Mouse (Mus musculus) frontal cortex, adult (tissue): Measurements from ENCODE around the gene Tcp10c.
"Not testable (repeated sequence)": the region's sequence is repeated elsewhere in the genome, so short reads cannot be mapped to it uniquely, and the experiment has no call there.

Experiments used
- ATAC-seq: cut with Nextera tagmentation; 2 replicates; pipeline ENCODE4 v1.9.2; 2017; ENCODE audit warnings: mild to moderate bottlenecking, moderate library complexity, mixed read lengths; ENCODE audit not compliant: low TSS enrichment

Tcp10c gene

DNA sequence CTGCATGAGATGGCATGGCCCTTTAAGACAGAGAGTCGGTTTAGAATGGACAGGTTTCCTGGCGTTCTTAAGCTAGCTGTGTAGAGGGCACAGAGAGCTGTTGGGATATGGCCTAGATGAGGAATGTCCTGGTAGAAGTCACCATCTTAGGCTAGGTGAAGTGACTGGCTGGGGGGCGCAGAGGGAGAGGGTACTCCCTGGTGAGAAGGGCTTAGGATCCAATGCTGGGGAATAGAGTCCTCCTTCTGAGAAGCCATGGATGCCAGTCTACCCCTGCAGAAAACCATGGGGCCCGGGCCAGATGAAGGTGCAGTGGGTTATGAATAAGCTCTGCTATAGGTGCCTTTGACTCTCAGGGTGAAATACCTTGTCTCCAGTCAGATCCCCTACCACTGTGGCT is at the start of gene Tcp10c:
Gene Tcp10c (plus strand): TSS at position 52 of the 400 bp plus-strand sequence.
- ATAC-seq: not testable (repeated sequence)

DNA sequence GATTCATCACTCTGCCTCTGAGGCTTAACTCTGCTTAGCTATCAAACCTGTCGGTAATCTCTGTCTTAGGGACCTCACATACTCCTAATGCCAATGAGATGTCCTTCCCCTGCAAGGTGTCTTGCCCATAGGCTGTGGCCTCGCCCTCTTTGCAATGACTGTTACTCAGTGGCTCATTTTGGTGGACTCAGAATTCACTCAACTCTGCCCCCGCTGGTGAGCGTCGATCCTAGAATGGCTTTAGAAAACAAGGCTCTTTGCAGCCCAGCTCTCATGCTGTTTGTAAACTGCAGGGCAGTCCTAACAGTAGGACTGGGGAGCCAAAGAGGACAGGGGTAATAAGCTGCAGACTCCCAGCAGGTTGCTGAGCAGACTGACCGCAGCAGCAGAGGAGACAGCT is 46.5 kb upstream of the Tcp10c start:
- ATAC-seq: not testable (repeated sequence)

DNA sequence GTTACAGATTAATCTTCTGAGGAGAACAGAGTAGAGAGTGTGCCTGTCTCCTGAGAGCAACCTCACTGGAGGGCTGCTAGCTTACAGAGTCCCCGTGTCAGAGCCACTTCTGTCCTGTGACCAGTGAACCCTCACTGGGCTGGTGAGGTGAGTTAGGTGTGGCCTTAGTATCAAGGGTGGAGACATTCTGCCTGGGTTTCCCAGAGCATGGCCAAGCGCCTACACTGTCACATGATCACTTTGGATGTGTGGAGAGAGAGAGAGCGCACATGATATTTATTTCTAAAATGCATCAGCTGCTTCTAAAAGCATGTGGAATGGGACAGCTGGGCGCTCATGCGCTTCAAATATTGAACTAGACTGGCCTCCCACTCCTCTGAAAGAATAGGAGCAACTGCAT is 46.0 kb upstream of the Tcp10c start:
- not testable (repeated sequence) for ATAC-seq

- not testable (repeated sequence) for ATAC-seq
Observed at GRCm38 (mm10) chr17:13308746-13309145, 45.6 kb upstream of the Tcp10c start.

- ATAC-seq: not testable (repeated sequence)
Observed at GRCm38 (mm10) chr17:13309182-13309631, 45.2 kb upstream of the Tcp10c start.

GRCm38 (mm10) chr17:13329967-13330366 is 24.4 kb upstream of the Tcp10c start:
- not testable (repeated sequence) for ATAC-seq

DNA sequence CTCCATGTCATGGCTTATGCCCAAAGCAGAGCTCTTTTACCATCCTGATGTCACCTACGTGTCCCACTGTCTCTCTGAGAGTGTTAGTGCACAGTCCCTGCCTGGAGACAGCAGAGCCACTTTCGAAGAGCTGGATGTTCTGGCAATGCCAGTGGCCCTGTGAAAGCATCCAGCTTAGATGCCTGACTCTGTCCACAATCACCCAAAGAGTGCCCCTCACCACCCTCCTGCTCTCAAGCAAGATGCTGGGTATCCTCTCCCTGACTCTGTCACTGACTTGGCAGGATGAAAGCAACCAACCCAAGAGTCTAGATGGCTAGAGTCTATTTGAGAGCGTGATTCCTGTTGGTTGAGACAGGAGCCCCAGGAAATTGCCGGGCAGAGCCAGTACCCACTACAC is 23.2 kb upstream of the Tcp10c start:
- ATAC-seq: not testable (repeated sequence)

DNA sequence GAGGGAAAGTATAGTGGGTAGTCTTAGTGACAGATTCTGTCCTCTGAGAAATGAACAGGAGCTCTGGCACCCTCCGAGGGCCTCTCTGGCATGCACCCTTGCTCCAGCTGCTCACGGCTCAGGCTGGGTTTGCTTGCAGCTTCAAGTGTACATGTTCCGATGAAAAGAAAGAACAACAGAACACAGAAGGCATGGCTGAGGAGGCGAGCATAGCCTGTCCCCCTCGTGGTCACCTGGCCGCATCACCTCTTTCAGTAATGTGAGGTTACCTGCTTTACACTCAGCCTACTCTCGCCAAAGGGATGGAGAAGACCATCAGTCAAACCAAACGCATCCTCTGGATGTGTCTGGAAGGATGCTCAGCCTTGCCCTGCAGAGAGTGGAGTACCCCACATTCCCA is 21.9 kb upstream of the Tcp10c start:
- not testable (repeated sequence) for ATAC-seq

GRCm38 (mm10) chr17:13336979-13337749 is 17.2 kb upstream of the Tcp10c start:
- peak; percentile 93 for ATAC-seq

- ATAC-seq: not testable (repeated sequence)
Observed at GRCm38 (mm10) chr17:13337931-13338330, 16.4 kb upstream of the Tcp10c start.

- ATAC-seq: not testable (repeated sequence)
Observed at GRCm38 (mm10) chr17:13340071-13340470, 14.3 kb upstream of the Tcp10c start.

DNA sequence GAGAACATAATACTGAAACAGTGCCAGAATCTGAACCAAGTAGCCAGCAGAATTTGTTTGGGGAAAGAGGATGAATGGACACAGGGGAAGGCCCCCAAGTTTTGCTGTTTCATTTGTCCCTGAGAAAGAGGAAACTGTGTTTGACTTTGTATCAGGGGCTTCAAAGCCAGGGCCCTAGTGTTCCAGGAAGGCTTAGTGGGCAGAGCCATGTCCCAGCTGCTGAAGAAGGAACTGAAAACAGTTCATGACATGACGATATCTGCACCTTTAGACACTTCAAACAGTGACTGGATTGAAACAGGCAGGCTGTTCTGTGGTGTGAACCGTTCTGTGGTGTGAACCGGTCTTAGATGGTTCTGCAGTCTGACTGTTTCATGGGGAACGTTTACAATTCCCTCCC is 8.4 kb upstream of the Tcp10c start:
- ATAC-seq: not testable (repeated sequence)

DNA sequence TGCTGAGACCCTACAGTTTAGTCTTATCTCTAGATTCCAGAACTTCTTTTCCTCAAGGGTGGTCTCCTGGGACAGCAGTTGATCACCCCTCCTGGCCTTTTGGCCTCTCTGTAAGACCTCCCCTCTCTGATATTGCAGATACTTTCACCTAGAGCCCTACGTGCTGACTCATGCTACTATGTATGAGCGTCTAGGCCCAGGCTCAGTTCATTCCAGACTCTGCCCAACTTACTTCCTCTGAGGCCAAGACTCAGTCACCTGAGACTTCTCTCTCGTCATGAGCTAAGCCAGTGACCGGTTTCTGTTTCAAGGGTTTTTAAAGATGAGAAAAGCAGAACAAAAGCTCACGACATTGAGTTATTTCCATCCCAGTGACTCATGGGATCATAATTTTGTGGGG is 4.8 kb upstream of the Tcp10c start:
- not testable (repeated sequence) for ATAC-seq

- ATAC-seq: not testable (repeated sequence)
Observed at GRCm38 (mm10) chr17:13353249-13353648, 1.1 kb upstream of the Tcp10c start.

- not testable (repeated sequence) for ATAC-seq
Observed at GRCm38 (mm10) chr17:13362489-13362888, 8.1 kb downstream of the Tcp10c start.

DNA sequence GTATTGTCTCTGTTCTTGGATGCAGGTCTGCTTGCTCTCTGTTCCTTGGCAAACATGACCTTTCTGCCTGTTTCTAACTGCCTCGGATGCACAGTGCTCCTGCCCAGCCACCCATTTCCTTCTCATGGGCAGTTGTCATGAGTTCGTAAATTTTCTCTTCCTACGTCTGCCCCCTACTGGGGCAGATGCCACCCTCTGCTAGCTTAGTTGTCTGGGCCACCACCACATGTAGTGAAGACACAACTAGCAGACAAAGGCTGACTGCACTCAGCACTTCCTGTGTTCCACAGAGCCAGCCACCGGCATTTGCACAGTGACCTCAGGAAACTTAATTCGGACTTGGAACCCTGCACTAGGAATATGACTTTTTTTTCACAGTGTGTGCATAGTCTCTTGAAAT is 9.4 kb downstream of the Tcp10c start:
- ATAC-seq: not testable (repeated sequence)

- not testable (repeated sequence) for ATAC-seq
Observed at GRCm38 (mm10) chr17:13364196-13364595, 9.8 kb downstream of the Tcp10c start.

DNA sequence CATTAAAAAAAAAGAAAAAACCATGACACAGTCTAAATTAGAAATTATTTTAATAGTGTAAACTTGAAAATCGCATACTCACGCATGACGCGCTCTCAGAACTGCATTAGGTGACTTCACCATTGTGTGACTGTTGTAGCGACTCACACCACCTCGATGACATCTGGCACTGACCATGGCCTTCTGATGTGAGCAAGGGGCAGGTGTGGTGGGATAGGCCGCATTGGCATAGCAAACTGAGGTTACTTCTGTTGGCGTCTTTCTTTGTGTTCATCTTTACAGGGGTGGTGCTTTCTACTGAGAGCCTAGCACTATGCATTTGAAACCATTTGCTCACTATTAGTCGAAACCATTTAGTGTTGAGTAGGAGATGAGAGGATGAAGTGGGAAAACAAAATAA is 12.8 kb downstream of the Tcp10c start:
- ATAC-seq: not testable (repeated sequence)

DNA sequence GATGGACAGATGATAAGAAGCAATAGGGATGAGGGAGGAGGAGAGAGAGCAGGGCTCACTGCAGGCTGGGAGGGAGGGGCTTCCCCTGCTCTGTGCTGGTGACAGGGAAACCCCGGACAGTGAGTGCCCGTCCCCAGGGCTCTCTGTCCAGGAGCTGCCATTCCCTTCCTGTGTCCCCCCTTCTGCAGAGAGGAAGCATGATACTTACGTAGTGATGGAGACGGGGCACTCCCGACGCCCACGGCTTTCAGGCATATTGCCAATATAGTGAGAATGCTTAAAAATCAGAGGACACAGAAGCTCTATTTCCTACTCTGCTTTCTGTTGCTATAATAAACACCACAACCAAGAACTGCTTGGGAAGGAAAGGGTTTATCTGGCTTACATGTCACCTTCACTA is 14.3 kb downstream of the Tcp10c start:
- ATAC-seq: not testable (repeated sequence)

DNA sequence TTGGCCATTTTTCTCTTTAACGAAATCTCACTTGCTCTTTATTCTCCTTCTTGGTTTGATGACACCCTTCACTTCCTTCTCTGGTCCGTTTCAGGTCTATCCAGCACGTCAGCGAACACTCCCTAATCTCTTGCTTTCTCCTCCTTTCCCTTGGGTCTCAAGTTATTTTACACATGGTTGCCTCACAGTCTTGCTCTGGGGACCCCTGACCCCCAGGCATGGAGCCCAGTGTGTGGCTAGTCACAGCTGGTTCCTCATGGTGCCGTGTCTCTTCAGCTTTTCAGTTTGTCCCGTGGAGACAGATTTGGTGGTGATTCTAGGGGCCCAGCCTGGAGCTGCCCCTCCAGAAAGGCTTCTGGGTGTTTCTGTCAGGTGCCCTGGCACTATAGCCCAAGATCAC is 16.4 kb downstream of the Tcp10c start:
- not testable (repeated sequence) for ATAC-seq

- not testable (repeated sequence) for ATAC-seq
Observed at GRCm38 (mm10) chr17:13378341-13378740, 24.0 kb downstream of the Tcp10c start.

DNA sequence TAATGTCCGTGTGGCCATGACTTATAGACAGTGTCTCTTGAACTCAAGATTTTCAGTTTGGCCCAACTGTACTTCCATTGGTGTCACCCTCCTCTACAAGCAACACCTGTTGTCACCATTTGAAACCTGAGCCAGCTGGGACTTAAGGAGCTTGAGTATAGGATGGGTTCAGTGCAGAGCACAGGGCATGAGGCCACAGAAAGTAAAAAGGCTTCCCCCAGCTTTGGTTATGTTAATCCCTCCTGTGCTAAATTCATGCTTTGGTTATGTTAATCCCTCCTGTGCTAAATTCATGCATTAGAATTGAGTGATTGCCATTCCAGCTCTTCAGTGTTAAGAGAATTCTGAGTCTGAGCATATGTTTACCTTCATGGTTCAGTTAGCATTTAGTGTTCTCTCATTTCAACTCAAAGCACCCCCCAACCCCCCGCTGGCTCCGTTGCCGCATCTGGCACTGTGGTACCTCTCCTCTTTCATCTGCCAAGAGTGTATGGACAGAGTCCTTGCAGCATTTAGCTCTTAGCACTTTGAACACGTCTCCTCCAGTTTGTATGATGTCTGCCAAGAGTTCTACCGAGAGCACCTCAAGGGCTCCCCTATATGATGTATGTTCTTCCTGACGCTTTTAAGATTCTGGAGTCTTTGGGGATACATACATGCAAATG is 25.7 kb downstream of the Tcp10c start:
- not testable (repeated sequence) for ATAC-seq

GRCm38 (mm10) chr17:13381286-13381685 is 26.9 kb downstream of the Tcp10c start:
- not testable (repeated sequence) for ATAC-seq
